20 mouse cellular contexts compared by ENCODE assay signal in the genomic region with DNA sequence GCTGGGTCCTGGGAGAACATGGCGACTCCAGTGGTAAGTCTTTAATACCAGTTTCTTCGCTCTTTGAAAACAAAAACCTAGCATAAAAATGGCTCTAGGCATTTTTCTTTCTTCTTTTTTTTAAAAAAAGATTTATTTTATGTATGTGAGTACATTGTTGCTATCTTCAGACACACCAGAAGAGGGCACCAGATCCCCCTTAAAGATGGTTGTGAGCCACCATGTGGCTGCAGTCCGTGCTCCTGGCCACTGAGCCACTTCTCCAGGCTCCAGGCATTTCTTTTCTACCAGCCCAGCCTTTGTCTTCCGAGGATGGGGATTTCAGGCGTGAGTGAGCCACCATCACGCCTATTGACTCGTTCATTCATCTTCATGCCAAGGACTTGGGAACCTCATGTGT. TPM values are rescaled to one million over a fixed set of nuclear protein-coding genes. Genes with fewer than 3 reads are reported as not detected.
DNase-seq lines count a peak whose midpoint lies in the region; ATAC-seq and TF ChIP-seq lines count a peak whose summit lies in the region.
"Had no signal": no experiment of that assay in that cellular context is flagged by ENCODE, and none has a peak within 500 bp of the region (broad histone marks: within the 10 kb centered on the region; RNA-seq: fewer than 3 reads in every experiment).

No protein-coding gene starts in this region.

- no peaks in the 10 kb centered on the region for H3K27me3 ChIP-seq in hindbrain, embryonic 10.5 days (ENCODE audit: insufficient read depth, poor library complexity, severe bottlenecking)
- no peaks in the 10 kb centered on the region for H3K27me3 ChIP-seq in hindbrain, embryonic 12.5 days
- H3K27me3 ChIP-seq in liver, embryonic 14.5 days (ENCODE audit: control insufficient read depth, insufficient read depth, low read length), result no peaks in the 10 kb centered on the region
- 0 out of 2 replicates have a peak, but pooled peaks cover 7% of the 10 kb centered on the region for H3K27me3 ChIP-seq in E14TG2a.4 (ENCODE audit: insufficient read depth, low read length)
- H3K27me3 ChIP-seq: heart, embryonic 13.5 days; megakaryocyte, embryonic 14.5 days had no signal

- no peak for TF ChIP-seq EP300 in liver, embryonic 14.5 days (IDR thresholded peaks at IDR 0.05; ENCODE audit: low read depth)

- H3K9ac ChIP-seq in hindbrain, embryonic 12.5 days, result no peak overlapping the region
- H3K9ac ChIP-seq in liver, embryonic 14.5 days (replicated peaks), result no peak overlapping the region
- H3K9ac ChIP-seq: heart, embryonic 13.5 days had no signal

- 64% methylated on average over 7 of the region's 7 CpGs for WGBS in hindbrain, embryonic 10.5 days
- WGBS in hindbrain, embryonic 12.5 days, result 56% methylated on average over 7 of the region's 7 CpGs
- 76% methylated on average over 7 of the region's 7 CpGs for WGBS in liver, embryonic 14.5 days (ENCODE audit: insufficient replicate concordance)

- no peak overlapping the region for H3K4me3 ChIP-seq in hindbrain, embryonic 10.5 days
- H3K4me3 ChIP-seq in hindbrain, embryonic 12.5 days, result no peak overlapping the region
- no peak overlapping the region for H3K4me3 ChIP-seq in liver, embryonic 14.5 days (ENCODE audit: insufficient read depth in 1 of 2, low read depth in 2 of 2, low read length in 2 of 2)
- H3K4me3 ChIP-seq in E14TG2a.4 (replicated peaks; ENCODE audit: low read length), result no peak overlapping the region
- H3K4me3 ChIP-seq: heart, embryonic 13.5 days; megakaryocyte, embryonic 14.5 days had no signal

- no peak overlapping the region for H3K4me2 ChIP-seq in hindbrain, embryonic 12.5 days (replicated peaks)
- H3K4me2 ChIP-seq in liver, embryonic 14.5 days (ENCODE audit: low read depth), result no peak overlapping the region
- H3K4me2 ChIP-seq: heart, embryonic 13.5 days had no signal

- peaks cover 92% of the 10 kb centered on the region for H3K36me3 ChIP-seq in hindbrain, embryonic 10.5 days
- H3K36me3 ChIP-seq in hindbrain, embryonic 12.5 days, result peaks cover 72% of the 10 kb centered on the region
- peaks cover 71% of the 10 kb centered on the region for H3K36me3 ChIP-seq in liver, embryonic 14.5 days (replicated peaks; ENCODE audit: control insufficient read depth, insufficient read depth, low read depth)
- peaks cover 98% of the 10 kb centered on the region for H3K36me3 ChIP-seq in E14TG2a.4 (ENCODE audit: insufficient read depth, low read length)

- no peaks in the 10 kb centered on the region for H3K9me3 ChIP-seq in hindbrain, embryonic 10.5 days
- no peaks in the 10 kb centered on the region for H3K9me3 ChIP-seq in hindbrain, embryonic 12.5 days (replicated peaks)
- H3K9me3 ChIP-seq in liver, embryonic 14.5 days (ENCODE audit: control insufficient read depth, low read length), result no peaks in the 10 kb centered on the region
- H3K9me3 ChIP-seq in E14TG2a.4 (ENCODE audit: low read length), result no peaks in the 10 kb centered on the region
- H3K9me3 ChIP-seq: heart, embryonic 13.5 days; megakaryocyte, embryonic 14.5 days had no signal

- peak; percentile 23 for DNase-seq in hindbrain, embryonic 10.5 days (ENCODE audit: low spot score)
- DNase-seq in liver, embryonic 14.5 days (ENCODE audit: low read depth in 3 of 3, low spot score in 3 of 3), result no peak
- no peak for DNase-seq in liver
- DNase-seq in 3T3-L1 (ENCODE audit: low read depth, low spot score), result peak; percentile 54
- no peak for DNase-seq in cerebellum, adult 8-10 months
- DNase-seq: adrenal gland, postnatal 14 days; cerebellum, adult 9-10 months; kidney, adult 11 months; kidney, postnatal 25 days; lung, postnatal 10 days had no signal

- TF ChIP-seq CTCF in liver, embryonic 14.5 days (IDR thresholded peaks at IDR 0.05; ENCODE audit: low read depth), result peak; percentile 32; the same call in 1 of the 2 replicates
- peak; percentile 24 for TF ChIP-seq CTCF in E14TG2a.4 (conservative IDR thresholded peaks at IDR 0.05; ENCODE audit: low read length)

- no peak overlapping the region for H3K27ac ChIP-seq in hindbrain, embryonic 10.5 days
- no peak overlapping the region for H3K27ac ChIP-seq in hindbrain, embryonic 12.5 days
- H3K27ac ChIP-seq in liver, embryonic 14.5 days, result no peak overlapping the region
- H3K27ac ChIP-seq: heart, embryonic 13.5 days had no signal

- no peak for ATAC-seq in hindbrain, embryonic 12.5 days (ENCODE audit: low FRiP score)
- ATAC-seq in liver, embryonic 14.5 days (ENCODE audit: insufficient read depth), result no peak
- ATAC-seq in erythroid progenitor cell, adult 5-6 weeks (replicated peaks; ENCODE audit: low FRiP score, poor library complexity, severe bottlenecking), result no peak
- ATAC-seq: forebrain, embryonic 14.5 days had no signal

- peaks cover 20% of the 10 kb centered on the region for H3K4me1 ChIP-seq in hindbrain, embryonic 10.5 days (replicated peaks)
- H3K4me1 ChIP-seq in hindbrain, embryonic 12.5 days, result peaks cover 7% of the 10 kb centered on the region
- peaks cover 0 to 6% of the 10 kb centered on the region in 2 experiments; a peak in 1 of 4 replicates for H3K4me1 ChIP-seq in liver, embryonic 14.5 days (replicated peaks; ENCODE audit: control insufficient read depth in 2 of 2, insufficient read depth in 2 of 2, low read length in 1 of 2)
- peaks cover 65% of the 10 kb centered on the region for H3K4me1 ChIP-seq in E14TG2a.4 (replicated peaks; ENCODE audit: low read depth, low read length)

RNA-seq across cellular contexts. Expression of a gene that starts 9.8 kb away (rescaled TPM):
- polyA plus RNA-seq in hindbrain, embryonic 10.5 days (2016; fragmentation: Nextera tagmentation; extraction: Ambion mirVana), result 2,204 and 3,422 TPM in 2 replicates
- 855 and 900 TPM in 2 replicates for polyA plus RNA-seq in hindbrain, embryonic 12.5 days (2016; fragmentation: Nextera tagmentation; extraction: Ambion mirVana)
- 339 and 356 TPM in 2 replicates for polyA plus RNA-seq in liver, embryonic 14.5 days (2012; rRNA removed)
- polyA plus RNA-seq in liver, embryonic 14.5 days (2014; fragmentation: Nextera tagmentation; extraction: Ambion mirVana), result 1,026 and 1,104 TPM in 2 replicates
- 72.9 and 85.4 TPM in 2 replicates for total RNA-seq in erythroid progenitor cell, adult 5-6 weeks (2015; ENCODE audit: low replicate concordance)
- 29.2 and 59.4 TPM in 2 replicates for total RNA-seq in erythroid progenitor cell, adult 5-6 weeks (2017; ENCODE audit: low replicate concordance)

RNA-seq across cellular contexts. Expression of a gene that starts 10.0 kb away (rescaled TPM):
- polyA plus RNA-seq in hindbrain, embryonic 10.5 days (2016; fragmentation: Nextera tagmentation; extraction: Ambion mirVana), result not detected in 2 replicates
- 0.36 TPM in 1 of 2 replicates, not detected in the other for polyA plus RNA-seq in hindbrain, embryonic 12.5 days (2016; fragmentation: Nextera tagmentation; extraction: Ambion mirVana)
- 0.11 and 0.17 TPM in 2 replicates for polyA plus RNA-seq in liver, embryonic 14.5 days (2012; rRNA removed)
- 0.09 and 0.21 TPM in 2 replicates for polyA plus RNA-seq in liver, embryonic 14.5 days (2014; fragmentation: Nextera tagmentation; extraction: Ambion mirVana)
- total RNA-seq in erythroid progenitor cell, adult 5-6 weeks (2015; ENCODE audit: low replicate concordance), result 2.2 TPM in 1 of 2 replicates, not detected in the other
- 0.64 TPM in 1 of 2 replicates, not detected in the other for total RNA-seq in erythroid progenitor cell, adult 5-6 weeks (2017; ENCODE audit: low replicate concordance)
- total RNA-seq: adrenal gland, postnatal 14 days; hematopoietic stem cell, adult 5-6 weeks; layer of hippocampus, postnatal 10 days; left cerebral cortex, postnatal 36 days; liver, adult 2 months had no signal
- polyA plus RNA-seq: forebrain, embryonic 14.5 days; heart, embryonic 13.5 days; liver, adult 2 months had no signal

RNA-seq across cellular contexts. Expression of a gene that starts 55.1 kb away (rescaled TPM):
- polyA plus RNA-seq in hindbrain, embryonic 10.5 days (2016; fragmentation: Nextera tagmentation; extraction: Ambion mirVana), result 42.0 and 53.0 TPM in 2 replicates
- polyA plus RNA-seq in hindbrain, embryonic 12.5 days (2016; fragmentation: Nextera tagmentation; extraction: Ambion mirVana), result 47.8 and 50.5 TPM in 2 replicates
- polyA plus RNA-seq in liver, embryonic 14.5 days (2012; rRNA removed), result 8.1 and 13.4 TPM in 2 replicates
- 27.8 and 33.1 TPM in 2 replicates for polyA plus RNA-seq in liver, embryonic 14.5 days (2014; fragmentation: Nextera tagmentation; extraction: Ambion mirVana)
- 16.2 and 28.5 TPM in 2 replicates for total RNA-seq in erythroid progenitor cell, adult 5-6 weeks (2015; ENCODE audit: low replicate concordance)
- total RNA-seq in erythroid progenitor cell, adult 5-6 weeks (2017; ENCODE audit: low replicate concordance), result 15.2 and 25.9 TPM in 2 replicates

RNA-seq across cellular contexts. Expression of a gene that starts 55.2 kb away (rescaled TPM):
- polyA plus RNA-seq in hindbrain, embryonic 10.5 days (2016; fragmentation: Nextera tagmentation; extraction: Ambion mirVana), result 20.0 and 21.1 TPM in 2 replicates
- polyA plus RNA-seq in hindbrain, embryonic 12.5 days (2016; fragmentation: Nextera tagmentation; extraction: Ambion mirVana), result 23.7 and 28.9 TPM in 2 replicates
- 5.3 and 6.3 TPM in 2 replicates for polyA plus RNA-seq in liver, embryonic 14.5 days (2012; rRNA removed)
- 4.1 and 4.3 TPM in 2 replicates for polyA plus RNA-seq in liver, embryonic 14.5 days (2014; fragmentation: Nextera tagmentation; extraction: Ambion mirVana)
- total RNA-seq in erythroid progenitor cell, adult 5-6 weeks (2015; ENCODE audit: low replicate concordance), result 7.2 and 9.2 TPM in 2 replicates
- total RNA-seq in erythroid progenitor cell, adult 5-6 weeks (2017; ENCODE audit: low replicate concordance), result 19.8 and 29.9 TPM in 2 replicates

Comparison
In these comparisons a context has a peak if more than half of its experiments do, and no peak if none do; other contexts are left out.
1. DNase-seq: peak in hindbrain, embryonic 10.5 days (single experiment) and 3T3-L1 (single experiment); none in liver, embryonic 14.5 days (0 of 3), liver (single experiment) and cerebellum, adult 8-10 months (single experiment).